Mouse (Mus musculus) 416B (cell line): Measurements from ENCODE around the gene Trim13.

Experiments
- DNase-seq: peaks from one replicate; pipeline ENCODE4 v3.0.0; 2011; ENCODE audit warnings: low read depth

The Trim13 gene

GRCm38 (mm10) chr14:61613319-61613718 is 15.3 kb downstream of the Trim13 start:
- DNase-seq, result no peak

GRCm38 (mm10) chr14:61620371-61620770 is 22.3 kb downstream of the Trim13 start:
- DNase-seq, result peak; percentile 42

DNA sequence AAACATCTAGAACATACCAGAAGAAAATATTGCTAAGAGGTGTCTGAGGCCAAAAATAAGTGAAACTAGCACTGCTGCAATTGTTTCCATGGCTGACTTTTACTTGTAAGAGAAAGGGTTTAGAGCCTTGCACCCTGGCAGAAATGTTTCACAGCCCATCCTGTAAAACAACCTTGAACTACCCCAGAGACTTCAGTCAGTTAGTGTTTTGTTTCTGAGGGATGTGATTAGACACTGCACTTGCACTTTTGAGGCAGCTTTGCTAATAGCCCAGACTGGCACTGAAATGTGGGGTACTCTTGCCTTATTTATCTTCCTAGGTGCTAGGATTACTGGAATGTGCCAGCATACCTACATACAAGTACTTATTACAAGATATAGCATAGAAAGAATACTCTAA is 37.9 kb downstream of the Trim13 start:
- no peak for DNase-seq

- no peak for DNase-seq
Observed at GRCm38 (mm10) chr14:61642668-61643067, 44.6 kb downstream of the Trim13 start.

GRCm38 (mm10) chr14:61645547-61645946 is 47.5 kb downstream of the Trim13 start:
- DNase-seq, result no peak

DNA sequence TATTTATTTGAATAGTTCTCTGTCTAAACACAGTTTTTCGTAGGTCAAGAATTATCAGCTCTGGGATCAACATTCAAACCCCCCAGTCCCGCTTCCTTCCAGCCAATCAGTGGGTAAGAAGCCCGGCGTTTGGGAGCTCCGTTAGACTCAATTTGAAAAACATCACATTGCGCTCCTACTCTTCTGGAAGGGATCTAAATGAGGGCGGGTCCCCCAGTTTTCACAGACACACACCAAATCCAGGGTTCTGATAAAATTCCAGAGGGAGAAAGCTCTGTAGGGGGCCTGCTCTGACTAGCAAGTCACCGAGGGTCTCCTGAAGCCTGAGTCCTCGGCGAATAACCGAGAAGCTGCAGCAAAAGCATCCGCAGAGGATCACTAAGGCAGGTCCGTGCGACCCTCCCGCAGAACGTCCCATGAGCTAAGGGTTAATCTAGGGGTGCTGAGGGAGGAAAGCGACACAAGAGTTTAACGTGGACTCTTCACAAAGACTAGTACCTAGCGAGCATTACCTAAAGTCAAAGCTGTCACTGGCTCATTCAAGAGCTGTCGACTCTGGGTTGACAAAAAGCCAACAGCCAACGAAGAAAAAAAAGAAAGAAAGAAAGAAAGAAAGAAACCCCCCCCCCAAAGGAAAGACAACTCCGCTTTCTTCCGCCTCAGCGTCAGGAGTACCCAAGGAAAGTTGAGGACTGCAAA is 49.3 kb downstream of the Trim13 start:
- peak; percentile 78 for DNase-seq

DNA sequence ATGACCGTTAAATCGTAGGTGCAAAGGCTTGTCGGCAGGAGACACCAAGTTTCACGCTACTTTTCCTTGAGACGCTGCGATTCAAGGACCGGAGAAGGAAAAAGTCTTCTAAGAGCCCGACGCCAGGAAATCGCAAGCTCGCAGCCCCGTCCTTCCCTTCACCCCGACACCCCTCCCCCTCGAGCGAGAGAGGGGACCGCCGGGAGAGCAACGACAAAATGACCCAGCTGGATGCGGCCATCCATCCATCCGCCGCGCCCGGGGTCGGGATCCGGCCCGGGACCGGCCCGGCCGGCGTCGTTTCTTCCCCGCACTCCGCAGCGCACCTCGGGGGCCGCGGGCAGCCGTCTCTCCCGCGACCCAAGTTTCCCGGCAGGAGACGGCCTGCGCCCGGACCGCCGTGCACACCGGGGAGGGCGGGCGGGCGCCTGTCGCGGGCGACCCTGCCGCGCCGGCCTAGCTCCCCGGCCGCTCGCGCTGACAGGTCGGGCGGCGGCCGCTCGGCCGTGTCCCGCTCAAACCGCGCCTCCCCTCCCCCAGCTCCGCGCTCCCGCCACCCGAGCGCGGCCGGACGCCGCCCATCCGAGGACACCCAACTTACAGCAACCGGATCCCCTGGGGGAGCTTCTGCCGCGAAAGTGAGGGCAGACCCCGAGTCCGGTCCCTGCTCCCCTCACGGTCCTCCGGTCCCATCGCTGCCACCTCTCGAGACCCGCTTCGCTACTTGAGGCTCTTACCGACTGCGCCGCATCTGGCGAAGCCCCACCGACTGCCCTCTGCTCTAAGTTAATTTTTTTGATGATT is 50.0 kb downstream of the Trim13 start:
- DNase-seq, result peak; percentile 53

DNA sequence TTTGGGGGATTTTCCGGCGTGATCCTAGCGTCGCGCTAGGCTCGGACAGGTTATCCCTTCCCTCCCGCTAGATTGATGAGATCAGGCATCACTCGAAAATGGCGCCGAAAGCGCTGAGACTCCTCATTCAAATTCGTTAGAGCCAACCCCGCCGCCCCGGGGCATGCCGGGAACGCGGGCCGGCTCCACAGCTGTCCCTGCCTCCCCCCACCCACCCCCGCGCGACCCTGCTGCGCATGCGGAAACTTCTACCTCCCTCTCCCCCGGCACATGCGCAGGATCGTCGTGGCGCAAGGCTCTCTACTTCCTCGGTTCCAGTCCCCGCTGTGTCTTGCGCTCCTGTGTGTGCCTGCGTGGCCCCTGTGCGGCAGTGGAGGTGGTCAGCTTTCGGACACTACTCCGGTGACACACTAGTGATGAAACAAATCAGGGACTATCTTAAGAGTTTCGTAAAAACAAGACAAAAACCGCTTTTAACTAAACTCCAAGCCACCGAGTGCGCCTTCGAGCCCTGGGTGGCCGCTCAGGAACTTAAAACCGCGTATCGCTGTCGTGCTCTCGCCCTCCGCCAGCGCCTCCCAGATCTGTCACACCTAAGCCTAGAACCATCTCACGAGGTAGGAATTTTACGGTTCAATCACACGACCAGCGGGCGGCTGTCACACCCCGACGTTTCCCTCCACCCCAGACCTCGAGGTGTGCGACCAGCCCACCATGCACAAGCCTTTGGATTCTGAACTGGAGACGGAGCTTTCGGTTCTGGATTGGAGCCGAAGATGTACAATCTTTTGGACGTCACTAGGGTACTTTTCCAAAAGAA is 50.8 kb downstream of the Trim13 start:
- peak; percentile 97 for DNase-seq

DNA sequence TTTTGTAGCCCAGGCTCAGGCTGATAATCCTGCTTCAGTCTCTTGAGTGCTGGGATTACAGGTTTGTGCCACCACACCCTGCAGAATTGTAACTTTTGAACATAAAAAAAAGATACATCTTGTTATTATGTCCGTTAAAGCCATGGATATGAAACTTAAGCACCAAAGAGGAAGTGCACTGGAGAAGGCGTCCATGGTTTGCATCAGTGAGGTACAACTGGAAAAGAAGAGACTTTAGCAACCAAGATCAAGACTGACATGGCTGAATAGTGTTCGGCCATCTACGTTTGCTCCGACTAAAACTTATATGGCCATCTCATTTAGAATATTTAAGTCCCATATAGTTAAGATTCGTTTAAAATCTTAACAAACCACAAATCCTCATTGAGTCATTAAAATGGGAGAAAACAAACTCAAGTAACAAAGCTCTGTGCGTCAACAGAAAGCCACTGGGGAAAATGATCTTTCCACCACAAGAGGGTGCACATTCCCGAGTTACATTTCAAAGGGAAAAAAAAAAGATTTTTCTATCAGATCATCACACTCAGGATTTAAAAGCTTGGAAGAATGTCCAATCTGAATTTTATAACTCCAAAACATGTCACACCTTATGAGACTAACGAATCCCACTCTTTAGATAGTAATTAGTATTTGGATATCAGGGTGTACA is 52.4 kb downstream of the Trim13 start:
- peak; percentile 71 for DNase-seq
